Comparison of ENCODE assay signal across 8 mouse cellular contexts in genomic region chr15:103163182-103163919, GRCm38 (mm10). TPM values are rescaled to one million over a fixed set of nuclear protein-coding genes. Genes with fewer than 3 reads are reported as not detected.
A peak's percentile ranks its signal among the peaks of the same experiment; 100 is the strongest.
DNase-seq lines count a peak whose midpoint lies in the region; ATAC-seq lines count a peak whose summit lies in the region.

No protein-coding gene starts in this region.

- no peaks in the 10 kb centered on the region for H3K36me3 ChIP-seq in hindbrain, embryonic 15.5 days

- peak; percentile 88 for DNase-seq in T-cell, adult 2 months (ENCODE audit: low spot score)
- DNase-seq in cerebellum, postnatal 36 days: peak; percentile 91 to 92
- peak; percentile 91 to 94 for DNase-seq in frontal cortex, postnatal 36 days (ENCODE audit: low spot score in 2 of 2)
- DNase-seq in left cerebral cortex, adult 11 months (ENCODE audit: low spot score): peak; percentile 89
- DNase-seq in lung, postnatal 4 days: peak; percentile 90 to 91
- DNase-seq in right cerebral cortex, adult 2 months (ENCODE audit: low spot score in 2 of 2): peak; percentile 93 to 95
- peak; percentile 75 for DNase-seq in urinary bladder, postnatal 25 days (ENCODE audit: low spot score)

- H3K4me3 ChIP-seq in hindbrain, embryonic 15.5 days: peak overlapping the region; percentile 55

- H3K9ac ChIP-seq in hindbrain, embryonic 15.5 days: peak overlapping the region; percentile 56

- H3K4me1 ChIP-seq in hindbrain, embryonic 15.5 days (replicated peaks): peaks cover 34% of the 10 kb centered on the region

- WGBS in hindbrain, embryonic 15.5 days: 6% methylated on average over 25 of the region's 25 CpGs

- ATAC-seq in hindbrain, embryonic 15.5 days (ENCODE audit: low FRiP score, low read depth): peak; percentile 91

- peak overlapping the region; percentile 62 for H3K4me2 ChIP-seq in hindbrain, embryonic 15.5 days

- H3K27ac ChIP-seq in hindbrain, embryonic 15.5 days (replicated peaks): peak overlapping the region; percentile 65

- H3K27me3 ChIP-seq in hindbrain, embryonic 15.5 days: peaks cover 11% of the 10 kb centered on the region

- H3K9me3 ChIP-seq in hindbrain, embryonic 15.5 days: no peaks in the 10 kb centered on the region

RNA-seq across cellular contexts. Expression of gene Smug1, which starts 3.5 kb away (rescaled TPM):
- polyA plus RNA-seq in hindbrain, embryonic 15.5 days (2015; fragmentation: Nextera tagmentation; extraction: Ambion mirVana): 26.9 and 31.1 TPM in 2 replicates

Comparison
In these comparisons a context has a peak if more than half of its experiments do, and no peak if none do; other contexts are left out.
1. Peak in every context shown above with its lines: DNase-seq, ATAC-seq, H3K4me3 ChIP-seq and H3K27ac ChIP-seq.